Mouse (Mus musculus): Measurements from ENCODE around the gene Prima1. TPM values are rescaled to one million over a fixed set of nuclear protein-coding genes. Genes with fewer than 3 reads are reported as not detected.

Prima1 gene
- polyA plus RNA-seq, 1 experiment = 1.0 TPM

GRCm38 (mm10) chr12:103266605-103267004 is 24.7 kb upstream of the Prima1 start:
- TF ChIP-seq POLR2A (IDR thresholded peaks at IDR 0.05; ENCODE audit: borderline replicate concordance, extremely low read depth, low read depth, low read length) (no peak), CTCF (IDR thresholded peaks at IDR 0.05; ENCODE audit: insufficient read depth, low read length) (no peak)
- no peak for DNase-seq
- 30% methylated on average over 3 of the region's 3 CpGs for whole genome bisulfite sequencing
- no peaks in the 10 kb centered on the region for H3K4me1 ChIP-seq (ENCODE audit: control insufficient read depth, insufficient read depth, low read length)
- no peak overlapping the region for H3K4me3 ChIP-seq (replicated peaks; ENCODE audit: extremely low read depth, low read depth, low read length)

- H3K4me3 ChIP-seq (replicated peaks; ENCODE audit: extremely low read depth, low read depth, low read length) = no peak overlapping the region
- WGBS = 55% methylated on average over 13 of the region's 13 CpGs
- DNase-seq = peak; percentile 45
- TF ChIP-seq CTCF (IDR thresholded peaks at IDR 0.05; ENCODE audit: insufficient read depth, low read length) (peak; percentile 61), POLR2A (IDR thresholded peaks at IDR 0.05; ENCODE audit: borderline replicate concordance, extremely low read depth, low read depth, low read length) (no peak)
- H3K4me1 ChIP-seq (ENCODE audit: control insufficient read depth, insufficient read depth, low read length) = no peaks in the 10 kb centered on the region
Observed at GRCm38 (mm10) chr12:103262017-103262865, 20.3 kb upstream of the Prima1 start.

- WGBS = 74% methylated on average over 8 of the region's 8 CpGs
- H3K4me1 ChIP-seq (ENCODE audit: control insufficient read depth, insufficient read depth, low read length) = no peaks in the 10 kb centered on the region
- TF ChIP-seq POLR2A (IDR thresholded peaks at IDR 0.05; ENCODE audit: borderline replicate concordance, extremely low read depth, low read depth, low read length) = no peak
- TF ChIP-seq CTCF (IDR thresholded peaks at IDR 0.05; ENCODE audit: insufficient read depth, low read length) = no peak
- H3K4me3 ChIP-seq (replicated peaks; ENCODE audit: extremely low read depth, low read depth, low read length) = no peak overlapping the region
- DNase-seq = peak; percentile 13
Observed at GRCm38 (mm10) chr12:103252901-103253434, 11.0 kb upstream of the Prima1 start.

GRCm38 (mm10) chr12:103251151-103251550 is 9.2 kb upstream of the Prima1 start:
- no peak for TF ChIP-seq POLR2A (IDR thresholded peaks at IDR 0.05; ENCODE audit: borderline replicate concordance, extremely low read depth, low read depth, low read length)
- TF ChIP-seq CTCF (IDR thresholded peaks at IDR 0.05; ENCODE audit: insufficient read depth, low read length) = no peak
- WGBS = 65% methylated on average over 5 of the region's 5 CpGs

GRCm38 (mm10) chr12:103250333-103250732 is 8.4 kb upstream of the Prima1 start:
- no peak overlapping the region for H3K4me3 ChIP-seq (replicated peaks; ENCODE audit: extremely low read depth, low read depth, low read length)
- no peak for DNase-seq
- H3K4me1 ChIP-seq (ENCODE audit: control insufficient read depth, insufficient read depth, low read length) = no peaks in the 10 kb centered on the region
- TF ChIP-seq POLR2A (IDR thresholded peaks at IDR 0.05; ENCODE audit: borderline replicate concordance, extremely low read depth, low read depth, low read length) (no peak), CTCF (IDR thresholded peaks at IDR 0.05; ENCODE audit: insufficient read depth, low read length) (no peak)
- WGBS = 71% methylated on average over 6 of the region's 6 CpGs

More at GRCm38 (mm10) chr12:103251151-103251550, 9.2 kb upstream of the Prima1 start:
- no peak for DNase-seq
- Histone ChIP-seq H3K4me3 (replicated peaks; ENCODE audit: extremely low read depth, low read depth, low read length) (no peak overlapping the region), H3K4me1 (ENCODE audit: control insufficient read depth, insufficient read depth, low read length) (no peaks in the 10 kb centered on the region)

GRCm38 (mm10) chr12:103243041-103243440 is 1.1 kb upstream of the Prima1 start:
- H3K4me3 ChIP-seq (replicated peaks; ENCODE audit: extremely low read depth, low read depth, low read length) = no peak overlapping the region
- DNase-seq = no peak
- 13% methylated on average over 11 of the region's 11 CpGs for WGBS
- H3K4me1 ChIP-seq (ENCODE audit: control insufficient read depth, insufficient read depth, low read length) = 0 out of 2 replicates have a peak, but pooled peaks cover 2% of the 10 kb centered on the region
- TF ChIP-seq CTCF (IDR thresholded peaks at IDR 0.05; ENCODE audit: insufficient read depth, low read length) = no peak
- no peak for TF ChIP-seq POLR2A (IDR thresholded peaks at IDR 0.05; ENCODE audit: borderline replicate concordance, extremely low read depth, low read depth, low read length)

GRCm38 (mm10) chr12:103242591-103243025 is 658 bp upstream of the Prima1 start:
- TF ChIP-seq CTCF (IDR thresholded peaks at IDR 0.05; ENCODE audit: insufficient read depth, low read length) = no peak
- TF ChIP-seq POLR2A (IDR thresholded peaks at IDR 0.05; ENCODE audit: borderline replicate concordance, extremely low read depth, low read depth, low read length) = no peak
- H3K4me1 ChIP-seq (ENCODE audit: control insufficient read depth, insufficient read depth, low read length) = 0 out of 2 replicates have a peak, but pooled peaks cover 2% of the 10 kb centered on the region
- DNase-seq = no peak
- H3K4me3 ChIP-seq (replicated peaks; ENCODE audit: extremely low read depth, low read depth, low read length) = peak overlapping the region; percentile 30
- WGBS = 2% methylated on average over 34 of the region's 34 CpGs

GRCm38 (mm10) chr12:103241311-103242082 is 453 bp downstream of the Prima1 start:
- no peak overlapping the region for H3K4me3 ChIP-seq (replicated peaks; ENCODE audit: extremely low read depth, low read depth, low read length)
- no peak for TF ChIP-seq CTCF (IDR thresholded peaks at IDR 0.05; ENCODE audit: insufficient read depth, low read length)
- TF ChIP-seq POLR2A (IDR thresholded peaks at IDR 0.05; ENCODE audit: borderline replicate concordance, extremely low read depth, low read depth, low read length) = no peak
- DNase-seq = no peak
- WGBS = 14% methylated on average over 36 of the region's 36 CpGs
- 0 out of 2 replicates have a peak, but pooled peaks cover 2% of the 10 kb centered on the region for H3K4me1 ChIP-seq (ENCODE audit: control insufficient read depth, insufficient read depth, low read length)

- Histone ChIP-seq H3K4me3 (replicated peaks; ENCODE audit: extremely low read depth, low read depth, low read length) (no peak overlapping the region), H3K4me1 (ENCODE audit: control insufficient read depth, insufficient read depth, low read length) (0 out of 2 replicates have a peak, but pooled peaks cover 2% of the 10 kb centered on the region)
- no peak for TF ChIP-seq POLR2A (IDR thresholded peaks at IDR 0.05; ENCODE audit: borderline replicate concordance, extremely low read depth, low read depth, low read length)
- TF ChIP-seq CTCF (IDR thresholded peaks at IDR 0.05; ENCODE audit: insufficient read depth, low read length) = no peak
- WGBS = 33% methylated on average over 7 of the region's 7 CpGs
- no peak for DNase-seq
Observed at GRCm38 (mm10) chr12:103238924-103239460, 3.0 kb downstream of the Prima1 start.
